Mouse (Mus musculus): ENCODE measurements around the gene Aox3.
A peak's percentile ranks its signal among the peaks of the same experiment; 100 is the strongest.

The Aox3 gene

GRCm38 (mm10) chr1:58112880-58113279 lies at the start of gene Aox3:
TSS of gene Aox3 (plus strand) at chr1:58113130.
- DNase-seq: peak; percentile 96

- peak; percentile 88 for DNase-seq
Observed at GRCm38 (mm10) chr1:58065151-58065550, 47.8 kb upstream of the Aox3 start.

- peak; percentile 92 for DNase-seq
Observed at GRCm38 (mm10) chr1:58065606-58066005, 47.3 kb upstream of the Aox3 start.

- DNase-seq: no peak
Observed at GRCm38 (mm10) chr1:58069181-58069580, 43.7 kb upstream of the Aox3 start.

GRCm38 (mm10) chr1:58070091-58070490 lies 42.8 kb upstream of the Aox3 start:
- no peak for DNase-seq

GRCm38 (mm10) chr1:58071006-58071405 lies 41.9 kb upstream of the Aox3 start:
- peak; percentile 89 for DNase-seq

GRCm38 (mm10) chr1:58071509-58071908 lies 41.4 kb upstream of the Aox3 start:
- DNase-seq: no peak

GRCm38 (mm10) chr1:58072416-58072815 lies 40.5 kb upstream of the Aox3 start:
- DNase-seq: peak; percentile 83

GRCm38 (mm10) chr1:58072991-58073730 lies 39.8 kb upstream of the Aox3 start:
- peak; percentile 82 for DNase-seq

- peak; percentile 51 for DNase-seq
Observed at GRCm38 (mm10) chr1:58074266-58074665, 38.7 kb upstream of the Aox3 start.

GRCm38 (mm10) chr1:58077882-58078281 lies 35.0 kb upstream of the Aox3 start:
- DNase-seq: peak; percentile 9

GRCm38 (mm10) chr1:58078390-58078789 lies 34.5 kb upstream of the Aox3 start:
- DNase-seq: peak; percentile 36

GRCm38 (mm10) chr1:58079689-58080088 lies 33.2 kb upstream of the Aox3 start:
- DNase-seq: peak; percentile 67

- peak; percentile 81 for DNase-seq
Observed at GRCm38 (mm10) chr1:58080446-58080845, 32.5 kb upstream of the Aox3 start.

- peak; percentile 87 for DNase-seq
Observed at GRCm38 (mm10) chr1:58081356-58081755, 31.6 kb upstream of the Aox3 start.

GRCm38 (mm10) chr1:58089316-58089715 lies 23.6 kb upstream of the Aox3 start:
- peak; percentile 91 for DNase-seq

GRCm38 (mm10) chr1:58090191-58090590 lies 22.7 kb upstream of the Aox3 start:
- peak; percentile 74 for DNase-seq

GRCm38 (mm10) chr1:58091213-58091612 lies 21.7 kb upstream of the Aox3 start:
- peak; percentile 34 for DNase-seq

- DNase-seq: peak; percentile 87
Observed at GRCm38 (mm10) chr1:58091992-58092560, 20.9 kb upstream of the Aox3 start.

GRCm38 (mm10) chr1:58097338-58097737 lies 15.6 kb upstream of the Aox3 start:
- no peak for DNase-seq

- DNase-seq: no peak
Observed at GRCm38 (mm10) chr1:58099119-58099518, 13.8 kb upstream of the Aox3 start.

- DNase-seq: peak; percentile 96
Observed at GRCm38 (mm10) chr1:58101531-58102146, 11.3 kb upstream of the Aox3 start.

GRCm38 (mm10) chr1:58102494-58102893 lies 10.4 kb upstream of the Aox3 start:
- no peak for DNase-seq

- no peak for DNase-seq
Observed at GRCm38 (mm10) chr1:58105685-58106084, 7.2 kb upstream of the Aox3 start.
